Mouse (Mus musculus): ENCODE results near the gene BC004004.
"Not testable (repeated sequence)": the region's sequence is repeated elsewhere in the genome, so short reads cannot be mapped to it uniquely, and the experiment has no call there.

BC004004 gene

GRCm38 (mm10) chr17:29347126-29347644, 78.6 kb downstream of the BC004004 start:
- DNase-seq (ENCODE audit: low read depth, low spot score), result peak; percentile 73

- peak; percentile 98 for DNase-seq (ENCODE audit: low read depth, low spot score)
Observed at GRCm38 (mm10) chr17:29347645-29348256, 79.2 kb downstream of the BC004004 start, which contains the start of gene Mtch1. TSS of gene Mtch1 (minus strand) at chr17:29347934.

GRCm38 (mm10) chr17:29348996-29349395, 80.4 kb downstream of the BC004004 start:
- DNase-seq (ENCODE audit: low read depth, low spot score), result peak; percentile 88

GRCm38 (mm10) chr17:29351056-29351455, 82.5 kb downstream of the BC004004 start:
- not testable (repeated sequence) for DNase-seq (ENCODE audit: low read depth, low spot score)

GRCm38 (mm10) chr17:29355461-29355840, 86.9 kb downstream of the BC004004 start:
- DNase-seq (ENCODE audit: low read depth, low spot score), result peak; percentile 86

- DNase-seq (ENCODE audit: low read depth, low spot score), result no peak
Observed at GRCm38 (mm10) chr17:29355841-29356478, 87.4 kb downstream of the BC004004 start.

GRCm38 (mm10) chr17:29356479-29356856, 87.9 kb downstream of the BC004004 start:
- peak; percentile 90 for DNase-seq (ENCODE audit: low read depth, low spot score)

GRCm38 (mm10) chr17:29356882-29357281, 88.3 kb downstream of the BC004004 start:
- DNase-seq (ENCODE audit: low read depth, low spot score), result no peak

GRCm38 (mm10) chr17:29358928-29359327, 90.3 kb downstream of the BC004004 start:
- DNase-seq (ENCODE audit: low read depth, low spot score), result peak; percentile 65

- peak; percentile 35 for DNase-seq (ENCODE audit: low read depth, low spot score)
Observed at GRCm38 (mm10) chr17:29360761-29361221, 92.2 kb downstream of the BC004004 start, which contains the start of gene Fgd2. TSS of gene Fgd2 (plus strand) at chr17:29360914.

- DNase-seq (ENCODE audit: low read depth, low spot score), result peak; percentile 35
Observed at GRCm38 (mm10) chr17:29361982-29362691, 93.5 kb downstream of the BC004004 start.

GRCm38 (mm10) chr17:29363109-29363508, 94.5 kb downstream of the BC004004 start:
- DNase-seq (ENCODE audit: low read depth, low spot score), result no peak
